Mouse (Mus musculus) small intestine, adult 2 months (tissue): ENCODE data around the gene Atp5c1.

Experiments used
- CTCF ChIP-seq: fragments of 200-500 bp; IDR thresholded peaks from 2 replicates; pipeline ENCODE4 v1.5.1; 2012; ENCODE audit warnings: low read depth, mild to moderate bottlenecking, control low read depth, inconsistent platforms, low read length, moderate library complexity, mixed read lengths; ENCODE audit not compliant: insufficient replicate concordance, insufficient read length; ENCODE audit errors: extremely low read depth
- POLR2A ChIP-seq: fragments of 200-500 bp; IDR thresholded peaks from 2 replicates; pipeline ENCODE4 v1.6.1; 2012; ENCODE audit warnings: low read depth, mild to moderate bottlenecking, control low read depth, inconsistent platforms, low read length, moderate library complexity

GRCm38 (mm10) chr2:10029755-10030154 is 50.6 kb downstream of the Atp5c1 start:
- TF ChIP-seq CTCF (no peak), POLR2A (no peak)
